Mouse (Mus musculus): ENCODE results near the gene Fam117a. TPM values are rescaled to one million over a fixed set of nuclear protein-coding genes. Genes with fewer than 3 reads are reported as not detected.
A peak's percentile ranks its signal among the peaks of the same experiment; 100 is the strongest.
"Not testable (repeated sequence)": the region's sequence is repeated elsewhere in the genome, so short reads cannot be mapped to it uniquely, and the experiment has no call there.

Gene Fam117a
- total RNA-seq, 1 experiment from 2014 or later = 31.6 TPM

DNA sequence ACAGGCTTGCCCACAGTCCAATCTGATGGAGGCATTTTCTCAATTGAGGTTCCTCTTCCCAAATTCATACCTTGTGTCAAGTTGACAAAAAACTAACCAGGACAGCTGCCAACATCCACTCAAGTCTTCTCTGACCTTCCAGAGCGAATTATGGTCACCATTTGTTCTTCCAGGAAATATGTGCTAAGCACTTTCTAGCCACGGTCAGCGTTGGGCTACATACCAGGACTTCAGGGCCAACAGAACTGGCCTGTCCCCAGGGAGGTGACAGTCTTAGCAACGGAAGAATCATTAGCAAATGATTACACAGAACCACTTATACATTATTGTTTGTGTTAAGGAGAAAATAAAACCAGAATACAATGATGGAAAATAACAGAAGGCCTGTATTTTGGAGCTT lies 69.0 kb downstream of the Fam117a start:
- no peak for ATAC-seq (replicated peaks; ENCODE audit: insufficient number of reproducible peaks, low FRiP score, low TSS enrichment, poor library complexity, severe bottlenecking)

GRCm38 (mm10) chr11:95406398-95406797 lies 69.6 kb downstream of the Fam117a start:
- ATAC-seq (replicated peaks; ENCODE audit: insufficient number of reproducible peaks, low FRiP score, low TSS enrichment, poor library complexity, severe bottlenecking) = not testable (repeated sequence)

DNA sequence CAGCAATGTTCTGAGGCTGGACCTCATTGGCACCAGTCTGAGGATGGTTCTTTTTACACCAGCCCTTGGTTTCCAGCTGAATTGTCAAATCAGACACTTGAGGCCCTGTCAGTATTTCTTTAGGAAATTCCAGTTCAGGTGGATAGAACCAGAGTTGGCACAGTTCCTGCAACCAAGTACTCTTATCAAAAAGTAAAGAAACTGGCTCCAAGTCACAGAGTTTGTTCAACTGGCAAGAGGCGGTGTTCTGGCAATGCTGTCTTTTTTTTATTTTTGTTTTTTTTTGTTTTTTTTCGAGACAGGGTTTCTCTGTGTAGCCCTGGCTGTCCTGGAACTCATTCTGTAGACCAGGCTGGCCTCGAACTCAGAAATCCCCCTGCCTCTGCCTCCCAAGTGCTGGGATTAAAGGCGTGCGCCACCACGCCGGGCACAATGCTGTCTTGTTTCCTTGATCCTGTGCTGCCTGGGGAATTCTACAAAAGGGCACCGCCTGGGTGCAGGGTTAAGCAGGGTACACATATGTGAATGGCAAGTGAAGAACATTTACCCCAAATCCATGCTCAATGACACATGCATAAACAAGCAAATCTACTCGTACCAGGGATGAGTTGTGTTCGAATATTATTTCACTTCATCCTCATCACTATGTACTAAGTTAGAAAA lies 72.8 kb downstream of the Fam117a start:
- no peak for ATAC-seq (replicated peaks; ENCODE audit: insufficient number of reproducible peaks, low FRiP score, low TSS enrichment, poor library complexity, severe bottlenecking)

DNA sequence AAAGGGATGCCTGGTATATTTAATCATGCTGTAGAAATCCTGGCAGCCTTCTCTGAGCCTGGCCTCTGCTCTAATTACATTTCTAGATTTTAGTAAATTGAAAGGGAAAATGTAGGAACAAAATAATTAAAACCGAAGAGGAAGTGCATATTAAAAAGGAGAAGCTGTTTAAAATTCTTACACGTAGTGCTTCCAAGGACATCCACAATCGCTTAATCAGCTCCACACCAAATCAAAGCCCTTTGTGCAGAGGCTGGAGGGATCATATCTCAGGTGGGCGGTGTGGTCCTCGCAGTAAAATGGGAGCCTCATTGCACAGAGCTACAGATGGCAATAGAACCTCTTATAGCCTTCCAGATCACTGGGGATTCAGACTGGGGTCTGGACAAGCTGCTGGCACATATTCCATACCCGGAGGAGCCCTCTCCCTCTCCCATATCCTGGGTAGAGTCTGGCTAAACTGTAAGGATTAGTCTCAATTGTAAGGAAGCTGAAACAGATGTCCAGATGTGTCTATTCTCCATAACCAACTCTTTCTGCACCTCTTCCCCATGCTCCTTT lies 74.7 kb downstream of the Fam117a start:
- ATAC-seq (replicated peaks; ENCODE audit: insufficient number of reproducible peaks, low FRiP score, low TSS enrichment, poor library complexity, severe bottlenecking) = no peak

DNA sequence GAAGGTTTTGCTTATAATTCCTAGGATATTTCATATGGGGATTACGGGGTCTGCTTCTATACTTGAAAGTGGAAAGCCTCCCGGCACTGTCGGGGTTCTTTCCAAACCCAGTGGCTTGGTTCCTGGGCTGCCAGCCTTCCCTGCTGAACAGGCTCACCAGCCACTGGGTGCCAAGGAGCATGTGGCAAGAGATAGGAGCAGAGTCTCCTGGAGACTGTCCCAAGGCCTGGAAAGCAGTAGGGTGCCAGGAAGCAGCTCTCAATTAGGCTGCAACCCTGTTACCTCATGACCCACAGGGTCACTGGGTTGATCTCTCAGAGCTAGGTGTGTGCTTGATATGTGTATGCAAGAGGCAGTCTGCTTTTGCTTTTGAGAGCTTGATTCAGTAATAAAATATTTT lies 75.8 kb downstream of the Fam117a start:
- no peak for ATAC-seq (replicated peaks; ENCODE audit: insufficient number of reproducible peaks, low FRiP score, low TSS enrichment, poor library complexity, severe bottlenecking)

- ATAC-seq (replicated peaks; ENCODE audit: insufficient number of reproducible peaks, low FRiP score, low TSS enrichment, poor library complexity, severe bottlenecking) = peak; percentile 92
These were observed 77.1 kb downstream of the Fam117a start, which contains the start of gene Spop for GRCm38 (mm10) chr11:95413641-95414535. Gene Spop, plus strand, starts transcription at chr11:95414080.

- ATAC-seq (replicated peaks; ENCODE audit: insufficient number of reproducible peaks, low FRiP score, low TSS enrichment, poor library complexity, severe bottlenecking) = peak; percentile 65
These were observed 77.8 kb downstream of the Fam117a start for GRCm38 (mm10) chr11:95414536-95415161.

GRCm38 (mm10) chr11:95415931-95416330 lies 79.1 kb downstream of the Fam117a start:
- no peak for ATAC-seq (replicated peaks; ENCODE audit: insufficient number of reproducible peaks, low FRiP score, low TSS enrichment, poor library complexity, severe bottlenecking)

DNA sequence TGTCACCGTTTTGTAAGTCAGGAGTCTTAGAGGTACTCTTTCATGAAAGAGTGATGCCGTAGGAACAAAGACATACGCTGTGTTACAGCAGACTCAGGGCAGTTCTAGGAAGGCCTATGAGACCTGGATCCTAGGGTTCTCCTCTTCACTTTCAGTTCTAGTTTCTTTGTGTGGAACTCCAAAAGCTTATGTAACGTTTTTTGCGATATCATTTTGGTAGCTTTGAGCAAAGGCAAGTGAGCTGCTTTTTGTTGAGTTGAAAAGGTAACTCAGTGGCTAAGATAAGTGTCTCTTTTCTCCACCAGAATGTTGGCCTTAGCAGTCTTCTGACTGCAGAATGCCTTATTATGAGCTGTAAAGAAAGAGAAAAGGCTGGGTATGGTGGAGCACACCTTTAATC lies 80.5 kb downstream of the Fam117a start:
- no peak for ATAC-seq (replicated peaks; ENCODE audit: insufficient number of reproducible peaks, low FRiP score, low TSS enrichment, poor library complexity, severe bottlenecking)

- ATAC-seq (replicated peaks; ENCODE audit: insufficient number of reproducible peaks, low FRiP score, low TSS enrichment, poor library complexity, severe bottlenecking) = no peak
These were observed 84.1 kb downstream of the Fam117a start for GRCm38 (mm10) chr11:95420880-95421435.

- no peak for ATAC-seq (replicated peaks; ENCODE audit: insufficient number of reproducible peaks, low FRiP score, low TSS enrichment, poor library complexity, severe bottlenecking)
These were observed 86.7 kb downstream of the Fam117a start for GRCm38 (mm10) chr11:95423505-95423904.

- ATAC-seq (replicated peaks; ENCODE audit: insufficient number of reproducible peaks, low FRiP score, low TSS enrichment, poor library complexity, severe bottlenecking) = no peak
These were observed 94.5 kb downstream of the Fam117a start for GRCm38 (mm10) chr11:95431344-95431743.

Other genes with a start within 250 kb of the Fam117a start
- not detected in 3 replicates for gene Dlx3, start 216.9 kb upstream of the Fam117a start, total RNA-seq (2017)
- not detected in 3 replicates for gene Dlx4, start 190.8 kb upstream of the Fam117a start, total RNA-seq (2017)
- 0.87 TPM in 1 of 3 replicates, not detected in the others for gene Tac4, start 75.5 kb upstream of the Fam117a start, total RNA-seq (2017)
- 72.7 to 88.8 TPM (median 87.7 TPM) in 3 replicates for gene Kat7, start 26.8 kb upstream of the Fam117a start, total RNA-seq (2017)
- gene Slc35b1, start 47.7 kb downstream of the Fam117a start, total RNA-seq (2017) = 42.2 to 79.4 TPM (median 58.1 TPM) in 3 replicates
- 68.6 to 98.9 TPM (median 97.4 TPM) in 3 replicates for gene Spop, start 77.1 kb downstream of the Fam117a start, total RNA-seq (2017)
- gene Nxph3, start 177.6 kb downstream of the Fam117a start, total RNA-seq (2017) = not detected in 3 replicates